Mouse (Mus musculus) adrenal gland, adult 18-20 months (tissue): ENCODE measurements around the gene D130040H23Rik. TPM values are rescaled to one million over a fixed set of nuclear protein-coding genes. Genes with fewer than 3 reads are reported as not detected.
"Not testable (repeated sequence)": the region's sequence is repeated elsewhere in the genome, so short reads cannot be mapped to it uniquely, and the experiment has no call there.

ENCODE experiments used
- DNase-seq, 2 experiments: peaks; one replicate each; pipeline ENCODE4 v3.0.0; 2021 to 2022; ENCODE audit warnings: low spot score in 2 of 2
- long read RNA-seq, 2 experiments: library from polyadenylated mRNA; stranded (forward); transcript quantifications; one replicate each; pipeline ENCODE4 v2.0.0; 2021
- total RNA-seq, 2 experiments: library from RNA; stranded (reverse); gene quantifications; 1 replicate in 1 of 2; 2 replicates in 1 of 2; pipeline ENCODE4 v1.2.3; 2021

Gene D130040H23Rik
- 1 to 10 TPM; 1.9 to 5.3 TPM for total RNA-seq
- long read RNA-seq, experiment 1 = 0 reads
- long read RNA-seq, experiment 2 = 0 reads

DNA sequence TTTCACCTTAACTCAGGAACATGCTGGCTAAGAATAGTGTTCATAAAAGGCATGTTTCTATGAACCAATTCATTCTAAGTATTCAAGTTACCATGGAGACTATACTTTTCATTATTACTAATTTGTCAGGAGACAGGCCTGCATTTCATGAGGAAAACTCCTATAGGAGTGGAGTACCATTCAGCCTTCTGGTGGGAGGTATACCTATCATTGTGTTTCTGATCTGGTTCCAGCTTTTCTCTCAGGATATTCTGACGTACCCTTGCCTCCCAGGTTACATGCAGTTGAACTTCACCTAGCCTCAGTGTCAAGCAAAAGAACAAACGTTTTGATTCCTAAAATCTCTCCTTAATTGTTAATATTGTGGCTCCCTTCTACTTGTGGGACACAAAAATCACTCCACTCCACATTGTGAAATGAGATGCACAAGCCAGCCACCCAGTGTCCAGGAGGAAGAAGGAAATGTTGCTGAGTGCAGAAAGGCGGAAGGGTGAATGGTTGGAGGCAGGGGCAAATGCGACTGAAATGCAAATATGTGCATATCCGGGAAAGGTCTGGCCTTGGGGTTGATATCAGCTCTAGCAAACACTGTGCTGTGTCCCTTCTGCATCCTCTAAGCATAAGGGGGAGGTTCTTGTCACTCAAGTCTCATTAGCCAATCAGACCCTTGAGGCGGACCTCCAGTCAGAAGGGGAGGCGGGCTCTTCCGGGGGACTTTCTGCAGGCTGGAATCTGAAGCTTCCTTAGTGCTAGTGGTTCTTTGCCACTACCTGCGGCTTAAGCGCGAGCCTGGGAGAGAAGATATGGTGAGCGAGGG lies at the start of gene D130040H23Rik:
Gene D130040H23Rik, plus strand, starts transcription at position 695 of the 817 bp plus-strand sequence.
- DNase-seq = peak; percentile 34

DNA sequence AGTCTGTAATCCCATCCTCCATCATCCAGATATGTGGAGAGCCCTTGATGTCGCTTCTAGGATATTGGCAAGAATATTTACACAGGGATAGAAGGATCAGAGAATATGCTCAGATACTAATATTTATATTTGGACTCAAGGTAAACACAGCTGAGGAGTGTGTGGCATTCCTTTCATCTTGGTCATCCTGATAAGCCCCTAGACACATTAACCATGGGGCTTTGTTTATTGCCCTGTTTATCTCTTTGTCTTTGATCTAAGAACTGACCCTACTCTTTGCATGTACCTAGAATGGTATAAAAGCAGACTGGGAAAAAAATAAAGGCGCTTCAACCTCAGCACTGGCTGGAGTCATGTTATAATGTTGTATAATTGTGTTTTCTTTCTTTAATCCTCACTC lies 28.3 kb upstream of the D130040H23Rik start:
- no peak for DNase-seq

DNA sequence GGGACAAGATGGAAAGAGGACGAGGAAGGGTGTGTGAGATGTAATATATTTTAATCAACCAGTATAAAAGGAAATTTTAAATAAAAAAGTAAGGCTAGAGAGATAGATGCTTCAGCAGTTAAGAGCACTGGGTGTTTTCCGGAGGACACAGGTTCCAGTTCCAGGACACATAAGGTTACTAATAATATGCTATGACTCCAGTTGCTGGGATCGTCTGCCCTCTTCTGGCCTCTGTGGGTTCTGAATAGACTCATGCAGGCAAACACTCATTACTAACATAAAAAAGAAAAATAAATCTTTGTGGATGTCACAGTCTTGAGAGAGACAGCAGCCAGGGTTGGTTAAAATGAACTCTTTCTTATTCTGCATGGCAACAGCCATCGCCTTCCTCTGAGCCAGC lies 2.4 kb upstream of the D130040H23Rik start:
- DNase-seq = no peak

DNA sequence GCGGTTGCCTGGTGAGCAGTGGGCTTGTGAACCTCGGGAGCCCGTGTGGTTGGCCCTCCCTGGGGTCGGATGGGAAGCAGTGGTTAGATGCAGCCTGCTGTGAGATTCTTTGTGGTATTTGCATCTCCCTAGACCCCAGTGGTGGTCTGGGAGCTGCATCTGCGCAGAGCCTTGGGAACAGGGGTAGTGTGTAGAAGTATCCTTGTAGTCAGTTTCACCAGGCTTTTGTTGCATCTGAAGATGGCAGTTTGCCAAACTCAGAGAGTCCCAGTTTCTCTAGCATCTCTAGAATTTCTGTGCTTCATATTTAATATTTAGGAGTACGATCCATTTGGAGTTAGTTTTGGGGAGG lies 299 bp downstream of the D130040H23Rik start:
- no peak for DNase-seq

DNA sequence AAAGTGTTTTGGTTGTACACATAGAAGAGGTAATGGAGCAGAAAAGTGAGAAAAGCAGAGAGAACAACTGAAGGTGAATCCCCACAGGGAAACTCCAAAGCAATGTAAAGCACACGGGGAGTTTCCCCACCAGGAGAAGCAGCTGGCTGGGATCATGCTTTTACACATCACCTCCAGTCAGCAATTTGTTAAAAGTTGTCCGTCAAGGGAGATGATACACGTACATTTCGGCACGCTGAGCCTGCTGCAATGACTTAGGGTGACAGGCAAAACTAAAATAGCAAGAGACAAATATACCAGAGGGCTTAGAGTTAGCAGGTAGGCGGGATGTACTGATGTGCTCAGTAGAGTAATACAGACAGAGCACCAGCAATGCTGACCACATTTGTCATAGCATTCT lies 1.6 kb downstream of the D130040H23Rik start:
- no peak for DNase-seq

DNA sequence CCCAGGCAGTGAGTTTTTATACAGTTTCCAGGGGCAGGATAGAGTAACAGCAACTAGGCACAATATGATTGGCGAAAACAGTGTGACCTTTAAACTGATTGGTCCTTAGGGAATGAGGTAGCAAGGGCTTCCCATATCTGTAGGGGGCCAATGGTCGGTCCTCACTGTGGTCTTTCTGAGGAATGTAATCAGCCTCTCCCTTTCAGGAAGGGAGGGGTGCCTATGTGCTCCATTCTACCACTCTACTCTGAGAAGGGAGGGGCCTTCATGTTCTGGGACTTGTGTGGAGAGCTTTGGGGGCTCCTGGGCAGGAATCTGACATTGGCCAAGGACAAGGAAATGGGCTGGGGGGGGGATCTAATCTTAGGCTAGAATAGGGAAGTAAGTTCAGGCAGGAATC lies 53.9 kb downstream of the D130040H23Rik start:
- no peak for DNase-seq

DNA sequence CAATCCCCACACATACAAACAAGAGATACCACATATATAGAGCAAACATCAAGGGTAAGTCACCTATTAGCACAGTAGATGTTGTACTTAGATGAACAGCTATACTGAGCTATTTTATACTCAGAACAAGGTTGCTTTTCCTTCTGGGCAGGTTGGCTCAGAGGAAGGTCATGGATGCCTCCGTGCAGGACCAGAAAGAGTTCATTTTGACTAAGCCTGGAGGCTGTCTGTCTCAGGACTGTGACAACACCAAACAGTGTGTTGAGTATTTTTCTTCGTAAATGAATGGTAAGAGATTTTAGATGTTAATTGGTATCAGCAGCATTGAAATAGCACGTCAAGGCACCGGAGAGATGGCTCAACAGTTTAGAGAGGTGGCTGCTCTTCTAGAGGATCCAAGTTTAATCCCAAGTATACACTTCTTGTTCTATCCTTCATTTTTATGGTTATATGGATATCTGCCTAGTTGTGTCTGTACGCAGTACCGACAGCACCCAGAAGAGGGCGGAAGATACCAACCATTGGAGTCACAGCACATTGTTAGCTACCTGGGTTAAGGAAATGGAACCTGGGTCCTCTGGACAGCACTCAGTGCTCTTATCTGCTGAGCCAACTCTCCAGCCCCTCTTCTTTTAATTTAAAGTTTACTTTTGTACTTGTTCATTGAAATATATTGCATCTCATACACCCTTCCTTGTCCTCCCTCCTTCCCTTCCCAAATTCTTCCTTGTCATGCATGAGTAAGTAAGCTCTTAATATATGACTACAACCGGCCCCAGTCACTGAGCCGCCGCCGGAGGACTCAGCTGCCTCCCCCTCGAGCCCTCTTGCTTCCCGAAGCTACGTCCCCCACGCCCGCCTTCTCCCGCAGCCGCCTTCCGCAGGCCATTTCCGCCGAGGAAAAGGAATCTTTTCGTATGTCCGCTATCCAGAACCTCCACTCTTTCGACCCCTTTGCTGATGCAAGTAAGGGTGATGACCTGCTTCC lies 57.7 kb downstream of the D130040H23Rik start:
- peak; percentile 86 to 87 for DNase-seq

DNA sequence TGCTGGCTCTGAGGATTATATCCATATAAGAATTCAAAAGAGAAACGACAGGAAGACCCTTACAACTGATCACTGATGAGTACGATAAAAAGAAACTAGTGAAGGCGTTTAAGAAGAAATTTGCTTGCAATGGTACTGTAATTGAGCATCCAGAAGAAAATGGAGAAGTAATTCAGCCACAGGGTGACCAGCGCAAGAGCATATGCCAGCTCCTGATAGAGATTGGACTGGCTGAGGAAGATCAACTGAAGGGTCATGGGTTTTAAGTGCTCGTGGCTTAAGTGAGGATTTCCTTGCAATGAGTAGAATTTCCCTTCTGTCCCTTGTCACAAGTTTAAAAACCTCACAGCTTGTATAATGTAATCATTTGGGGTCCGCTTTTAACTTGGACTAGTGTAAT lies 58.4 kb downstream of the D130040H23Rik start:
- DNase-seq = not testable (repeated sequence)

Other genes starting within 250 kb of the D130040H23Rik start
- 1 to 10 TPM; 7.2 to 7.9 TPM for gene Zfp930, start 62.0 kb upstream of the D130040H23Rik start, total RNA-seq
- not detected for gene Gm9495, start 182.5 kb downstream of the D130040H23Rik start, total RNA-seq